ENCODE assay signal across 27 mouse cellular contexts in genomic region chr14:93288361-93288760, GRCm38 (mm10).
DNase-seq lines count a peak whose midpoint lies in the region; ATAC-seq and TF ChIP-seq lines count a peak whose summit lies in the region.
"Had no signal": no experiment of that assay in that cellular context is flagged by ENCODE, and none has a peak within 500 bp of the region (broad histone marks: within the 10 kb centered on the region; RNA-seq: fewer than 3 reads in every experiment).

No protein-coding gene starts in this region.

- no peak overlapping the region for H3K27ac ChIP-seq in midbrain, embryonic 12.5 days (replicated peaks)
- H3K27ac ChIP-seq in midbrain, postnatal 0 days (ENCODE audit: low read depth, low read length) = no peak overlapping the region
- H3K27ac ChIP-seq: embryonic facial prominence, embryonic 13.5 days; heart, adult 2 months; heart, embryonic 10.5 days; heart, embryonic 13.5 days; hindbrain, embryonic 14.5 days; hindbrain, postnatal 0 days had no signal

- H3K79me2 ChIP-seq in C2C12 (ENCODE audit: control insufficient read depth, insufficient read depth) = no peaks in the 10 kb centered on the region

- H3K4me1 ChIP-seq in midbrain, embryonic 12.5 days = no peaks in the 10 kb centered on the region; the same call in 1 of the 2 replicates
- H3K4me1 ChIP-seq in midbrain, postnatal 0 days (ENCODE audit: insufficient read depth, low read length) = no peaks in the 10 kb centered on the region
- H3K4me1 ChIP-seq: embryonic facial prominence, embryonic 13.5 days; heart, embryonic 10.5 days; heart, embryonic 13.5 days had no signal

- H3ac ChIP-seq in C2C12 (ENCODE audit: control insufficient read depth, insufficient read length, low read depth) = no peak overlapping the region

- WGBS in midbrain, embryonic 12.5 days = 33% methylated on average over 2 of the region's 2 CpGs
- 35% methylated on average over 2 of the region's 2 CpGs for WGBS in midbrain, postnatal 0 days

- no peaks in the 10 kb centered on the region for H3K27me3 ChIP-seq in midbrain, embryonic 12.5 days
- no peaks in the 10 kb centered on the region for H3K27me3 ChIP-seq in midbrain, postnatal 0 days (ENCODE audit: insufficient read depth, low read length)
- no peaks in the 10 kb centered on the region for H3K27me3 ChIP-seq in C2C12 (ENCODE audit: control insufficient read depth, insufficient read depth, insufficient read length)
- H3K27me3 ChIP-seq: embryonic facial prominence, embryonic 13.5 days; heart, embryonic 13.5 days had no signal

- H3K79me3 ChIP-seq in C2C12 (ENCODE audit: low read depth) = no peaks in the 10 kb centered on the region

- ATAC-seq in frontal cortex, adult (ENCODE audit: low TSS enrichment) = peak; percentile 62
- ATAC-seq in midbrain, embryonic 12.5 days (ENCODE audit: low FRiP score, low read depth) = 0 out of 2 replicates have a peak, but pooled peaks have one; percentile 34
- ATAC-seq in midbrain, postnatal 0 days (ENCODE audit: low FRiP score) = no peak
- ATAC-seq: activated CD4-positive, CD25-positive, alpha-beta regulatory T cell, adult 4 months; forebrain, embryonic 14.5 days; forebrain, postnatal 0 days; hindbrain, postnatal 0 days; inflammation-experienced regulatory T-cells, adult 6 months had no signal

- TF ChIP-seq CTCF in midbrain, postnatal 0 days (IDR thresholded peaks at IDR 0.05) = no peak
- TF ChIP-seq CTCF in C2C12 (IDR thresholded peaks at IDR 0.05; ENCODE audit: control insufficient read depth, insufficient read depth, insufficient read length) = no peak

- DNase-seq in frontal cortex, postnatal 10 days (ENCODE audit: low spot score in 2 of 2) = no peak
- DNase-seq in midbrain, postnatal 0 days (ENCODE audit: low spot score) = no peak
- no peak for DNase-seq in kidney, postnatal 4 days
- DNase-seq in adrenal gland, postnatal 36 days = no peak
- DNase-seq: adrenal gland, adult 8-10 months; adrenal gland, postnatal 25 days; cerebellum, adult 11 months; cerebellum, adult 2 months; cerebellum, adult 9-11 months; cerebellum, postnatal 25 days; forebrain, postnatal 0 days; gastrocnemius, postnatal 10 days; gastrocnemius, postnatal 36 days; heart, adult 2 months; heart, postnatal 14 days; heart, postnatal 4 days had no signal

- no peaks in the 10 kb centered on the region for H3K9me3 ChIP-seq in midbrain, embryonic 12.5 days
- H3K9me3 ChIP-seq in midbrain, postnatal 0 days (ENCODE audit: low read length) = no peaks in the 10 kb centered on the region
- H3K9me3 ChIP-seq: embryonic facial prominence, embryonic 13.5 days; heart, embryonic 10.5 days; heart, embryonic 13.5 days had no signal

- no peak overlapping the region for H3K4me2 ChIP-seq in midbrain, embryonic 12.5 days (replicated peaks)
- no peak overlapping the region for H3K4me2 ChIP-seq in midbrain, postnatal 0 days (ENCODE audit: low read depth, low read length, poor library complexity, severe bottlenecking)
- H3K4me2 ChIP-seq: embryonic facial prominence, embryonic 13.5 days; heart, embryonic 13.5 days; hindbrain, embryonic 14.5 days had no signal

- no peak overlapping the region for H3K9ac ChIP-seq in midbrain, embryonic 12.5 days (replicated peaks)
- no peak overlapping the region for H3K9ac ChIP-seq in midbrain, postnatal 0 days (replicated peaks; ENCODE audit: low read length, poor library complexity, severe bottlenecking)
- H3K9ac ChIP-seq: embryonic facial prominence, embryonic 13.5 days; forebrain, postnatal 0 days; heart, embryonic 13.5 days; hindbrain, embryonic 14.5 days had no signal

- no peak overlapping the region for H3K4me3 ChIP-seq in midbrain, embryonic 12.5 days
- no peak overlapping the region for H3K4me3 ChIP-seq in midbrain, postnatal 0 days (ENCODE audit: low read depth, low read length)
- no peak overlapping the region for H3K4me3 ChIP-seq in C2C12 (ENCODE audit: insufficient read depth, poor library complexity, severe bottlenecking)
- H3K4me3 ChIP-seq: embryonic facial prominence, embryonic 13.5 days; heart, adult 2 months; heart, embryonic 10.5 days; heart, embryonic 13.5 days had no signal

- no peaks in the 10 kb centered on the region for H3K36me3 ChIP-seq in midbrain, embryonic 12.5 days
- H3K36me3 ChIP-seq in midbrain, postnatal 0 days (ENCODE audit: insufficient read depth, low read length) = no peaks in the 10 kb centered on the region
- H3K36me3 ChIP-seq in C2C12 (ENCODE audit: control insufficient read depth, insufficient read depth) = no peaks in the 10 kb centered on the region
- H3K36me3 ChIP-seq: embryonic facial prominence, embryonic 13.5 days; heart, embryonic 10.5 days; heart, embryonic 13.5 days had no signal

TF ChIP-seq in C2C12, 6 proteins besides CTCF, POLR2A, EP300 and RAD21:
- TF ChIP-seq MYOD1 (IDR thresholded peaks at IDR 0.05; ENCODE audit: control insufficient read depth, insufficient read length, low read depth) (peak; percentile 64), FOSL1 (IDR thresholded peaks at IDR 0.05; ENCODE audit: insufficient read depth, low read length, poor library complexity, severe bottlenecking) (no peak), USF1 (IDR thresholded peaks at IDR 0.05; ENCODE audit: low read depth) (no peak), MAX (IDR thresholded peaks at IDR 0.05) (no peak), MYOG (IDR thresholded peaks at IDR 0.05; ENCODE audit: control insufficient read depth, extremely low read depth, insufficient read length) (no peak), CEBPB (IDR thresholded peaks at IDR 0.05; ENCODE audit: low read depth) (no peak)
TF ChIP-seq in C2C12: peak in this region for 1.
